Mouse (Mus musculus) urinary bladder, postnatal 10 days (tissue): ENCODE data around the gene Lrp5.
"Not testable (repeated sequence)": the region's sequence is repeated elsewhere in the genome, so short reads cannot be mapped to it uniquely, and the experiment has no call there.

ENCODE experiments used
- DNase-seq: peaks from one replicate; pipeline ENCODE4 v3.0.0; 2022; ENCODE audit warnings: low spot score

Gene Lrp5

DNA sequence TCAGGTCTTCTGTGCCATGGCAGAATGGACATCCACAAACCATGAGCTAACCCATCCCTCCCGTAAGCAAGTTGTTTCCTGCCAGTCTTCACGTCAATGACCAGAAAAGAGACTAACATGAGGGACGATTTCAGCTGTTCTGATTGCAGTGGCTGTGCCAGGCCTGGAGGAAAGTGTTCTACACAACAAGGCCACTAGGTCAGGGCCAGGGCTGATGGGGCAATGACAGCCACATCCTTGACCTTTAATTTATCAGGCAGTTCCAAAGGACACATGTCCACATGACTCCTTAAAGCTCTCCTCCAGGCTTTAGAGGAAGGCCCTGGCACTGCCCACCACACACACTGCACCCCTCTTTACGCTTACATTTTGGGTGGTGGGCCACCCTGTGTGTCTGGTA is 9.1 kb upstream of the Lrp5 start:
- DNase-seq: no peak

GRCm38 (mm10) chr19:3695006-3695405 is 8.6 kb upstream of the Lrp5 start:
- no peak for DNase-seq

DNA sequence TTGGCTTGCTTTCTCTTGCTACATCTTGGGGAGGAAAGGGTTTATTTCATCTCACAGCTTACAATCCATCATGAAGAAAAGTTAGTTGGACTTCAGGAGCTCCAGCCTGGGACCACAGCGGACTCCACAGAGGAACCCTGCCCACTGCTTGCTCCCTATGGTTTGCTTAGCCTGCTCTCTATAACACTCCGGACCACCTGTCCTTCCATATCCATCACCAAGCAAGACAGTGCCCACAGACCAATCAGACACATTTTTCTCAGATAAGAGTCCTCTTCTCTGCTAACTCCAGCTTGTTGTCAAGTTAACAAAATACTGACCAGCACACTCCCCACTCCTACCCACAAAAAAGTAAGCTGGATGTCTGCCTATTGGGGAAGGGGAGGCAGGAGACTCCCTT is 8.1 kb upstream of the Lrp5 start:
- DNase-seq: no peak

DNA sequence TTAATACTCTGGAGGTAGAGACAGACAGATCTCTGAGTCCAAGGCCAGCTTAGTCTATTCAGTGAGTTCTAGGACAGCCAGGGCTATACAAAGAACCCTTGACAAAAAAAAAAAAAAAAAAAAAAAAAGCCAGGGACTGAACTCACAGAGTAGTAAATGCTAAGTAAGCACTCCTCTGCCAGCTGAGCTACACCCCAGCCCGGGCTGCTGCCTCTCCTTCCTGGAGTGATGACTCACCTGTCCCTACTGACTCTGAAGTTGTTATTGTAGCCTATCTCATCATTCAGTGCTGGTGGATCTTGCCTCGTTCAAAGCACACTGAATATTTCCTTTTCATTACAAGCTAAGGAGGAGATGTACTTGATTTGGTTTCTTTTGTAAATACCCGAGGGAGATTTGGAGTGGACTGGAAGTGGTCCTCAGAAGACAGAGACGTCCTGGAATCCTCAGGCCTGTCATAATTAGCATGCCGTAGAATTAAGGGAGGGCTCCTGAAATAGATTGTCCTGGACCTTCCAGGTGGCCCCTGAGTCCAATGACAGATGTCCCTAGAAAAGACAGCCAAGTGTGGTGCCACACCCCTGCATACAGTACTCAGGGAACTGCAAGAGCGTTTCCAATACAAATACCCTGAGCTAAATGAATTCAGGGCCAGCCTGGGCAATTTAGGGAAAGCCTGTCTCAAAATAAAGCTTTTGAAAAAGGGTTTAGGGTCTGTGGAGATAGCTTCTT is 6.2 kb upstream of the Lrp5 start:
- no peak for DNase-seq

GRCm38 (mm10) chr19:3691337-3691736 is 5.0 kb upstream of the Lrp5 start:
- no peak for DNase-seq

DNA sequence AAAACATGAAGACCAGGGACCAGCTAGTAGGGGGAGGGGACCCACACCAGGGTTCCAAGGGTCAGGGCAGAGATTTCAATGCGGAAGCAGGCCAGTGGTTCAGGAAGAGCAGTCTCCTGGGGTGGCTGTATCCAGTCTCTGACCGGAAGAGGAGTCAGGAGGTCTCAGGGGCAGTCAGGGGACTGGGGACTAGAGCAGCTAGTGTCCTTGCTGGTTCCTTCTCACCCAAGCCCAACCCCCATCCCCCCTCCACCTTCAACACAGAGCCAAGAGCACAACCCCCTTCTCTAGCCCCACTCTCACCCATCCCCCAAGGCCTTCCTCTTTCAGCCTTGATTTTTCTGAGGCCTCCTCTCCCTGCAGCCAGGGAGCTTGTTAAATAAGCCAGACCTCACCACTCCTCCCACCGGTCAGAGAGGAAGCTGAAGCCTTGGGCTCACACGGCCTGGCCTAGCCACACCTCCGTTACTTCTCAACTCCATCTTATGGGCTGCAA is 1.4 kb upstream of the Lrp5 start:
- DNase-seq: no peak

- no peak for DNase-seq
Observed at GRCm38 (mm10) chr19:3685611-3686214, 651 bp downstream of the Lrp5 start.

DNA sequence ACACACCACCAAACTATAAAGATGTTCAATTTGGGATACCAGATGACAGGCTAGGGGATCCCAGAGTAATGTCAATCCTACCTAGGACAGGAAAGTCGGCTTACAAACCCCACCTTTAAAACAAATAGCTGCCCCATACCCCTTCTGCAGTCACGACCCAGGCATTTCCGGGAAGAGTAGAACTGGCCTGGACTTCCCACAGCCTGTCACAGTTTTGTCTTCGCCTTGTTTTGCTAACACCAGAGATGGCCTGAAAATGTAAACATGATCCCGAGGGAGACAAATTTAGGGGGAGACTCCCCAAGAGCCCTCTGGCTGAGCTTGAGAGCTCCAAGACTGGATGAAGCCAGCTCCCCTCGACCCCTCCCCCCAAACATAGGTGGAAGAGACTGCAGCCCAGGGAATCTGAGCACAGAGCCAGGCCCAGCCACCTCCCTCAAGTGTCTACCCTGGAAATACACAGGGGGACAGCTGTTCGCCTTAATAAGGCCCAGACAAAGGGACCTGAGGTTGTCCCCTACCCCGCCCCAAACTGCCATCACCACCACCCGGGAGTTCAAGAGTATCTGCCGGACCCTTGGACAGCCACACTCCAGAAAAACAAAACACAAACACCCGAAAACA is 1.3 kb downstream of the Lrp5 start:
- no peak for DNase-seq

- DNase-seq: no peak
Observed at GRCm38 (mm10) chr19:3684414-3684813, 1.9 kb downstream of the Lrp5 start.

- no peak for DNase-seq
Observed at GRCm38 (mm10) chr19:3681310-3681934, 4.9 kb downstream of the Lrp5 start.

GRCm38 (mm10) chr19:3680732-3681131 is 5.6 kb downstream of the Lrp5 start:
- no peak for DNase-seq

- no peak for DNase-seq
Observed at GRCm38 (mm10) chr19:3674122-3674855, 12.1 kb downstream of the Lrp5 start.

DNA sequence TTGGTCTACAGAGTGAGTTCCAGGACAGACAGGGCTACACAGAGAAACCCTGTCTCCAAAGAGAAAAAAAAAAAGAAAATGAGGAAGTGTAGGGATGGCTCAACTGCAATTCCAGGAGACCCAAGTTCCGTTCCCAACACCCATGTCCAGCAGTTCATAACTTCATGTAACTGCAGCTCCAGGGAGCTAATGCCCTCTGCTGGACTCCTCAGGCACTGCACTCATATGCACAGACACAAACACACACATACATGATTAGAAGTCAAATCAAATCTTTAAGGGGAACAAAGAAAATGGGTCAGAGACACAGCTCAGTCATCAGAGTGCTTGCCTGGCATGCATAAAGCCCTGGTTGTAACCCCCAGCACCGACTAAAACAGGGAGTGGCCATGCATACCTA is 13.2 kb downstream of the Lrp5 start:
- DNase-seq: no peak

- DNase-seq: no peak
Observed at GRCm38 (mm10) chr19:3669100-3669499, 17.3 kb downstream of the Lrp5 start.

GRCm38 (mm10) chr19:3668551-3668950 is 17.8 kb downstream of the Lrp5 start:
- no peak for DNase-seq

- DNase-seq: no peak
Observed at GRCm38 (mm10) chr19:3667979-3668378, 18.4 kb downstream of the Lrp5 start.

DNA sequence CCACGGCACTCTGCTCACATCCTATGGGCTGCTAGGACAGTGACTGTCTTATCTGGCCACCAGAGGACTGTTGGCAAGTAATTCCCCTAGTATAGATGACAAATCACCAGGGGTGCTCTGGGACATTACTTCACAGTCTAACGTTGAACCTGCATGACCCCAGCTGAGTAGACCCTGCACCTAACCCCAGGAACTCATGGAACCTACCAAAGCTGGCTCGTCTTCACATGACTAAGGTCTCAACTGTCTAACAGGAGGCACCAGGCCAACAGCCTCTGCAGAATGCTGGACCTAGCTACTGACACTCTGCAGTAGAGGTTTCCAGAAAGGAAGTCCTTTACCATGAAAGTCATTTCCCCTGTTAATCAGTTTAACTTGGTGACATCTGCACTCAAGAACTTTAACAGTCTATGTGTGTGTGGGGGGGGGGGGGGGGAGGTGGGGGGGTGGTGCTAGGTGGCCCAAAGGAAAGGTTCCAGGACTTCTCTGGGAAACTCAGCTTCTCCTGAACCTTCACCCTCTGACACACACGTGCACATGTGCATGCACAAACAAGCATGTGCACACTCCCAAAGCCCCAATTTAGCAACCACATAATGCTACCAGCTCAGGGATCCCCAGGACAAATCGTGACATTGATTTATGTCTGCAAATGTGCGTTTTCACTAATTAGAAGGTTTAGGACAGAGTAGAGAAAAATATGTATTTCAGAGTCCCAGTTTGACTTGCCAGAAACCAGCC is 19.0 kb downstream of the Lrp5 start:
- no peak for DNase-seq

GRCm38 (mm10) chr19:3666632-3667031 is 19.7 kb downstream of the Lrp5 start:
- no peak for DNase-seq

GRCm38 (mm10) chr19:3665510-3665909 is 20.9 kb downstream of the Lrp5 start:
- DNase-seq: no peak

DNA sequence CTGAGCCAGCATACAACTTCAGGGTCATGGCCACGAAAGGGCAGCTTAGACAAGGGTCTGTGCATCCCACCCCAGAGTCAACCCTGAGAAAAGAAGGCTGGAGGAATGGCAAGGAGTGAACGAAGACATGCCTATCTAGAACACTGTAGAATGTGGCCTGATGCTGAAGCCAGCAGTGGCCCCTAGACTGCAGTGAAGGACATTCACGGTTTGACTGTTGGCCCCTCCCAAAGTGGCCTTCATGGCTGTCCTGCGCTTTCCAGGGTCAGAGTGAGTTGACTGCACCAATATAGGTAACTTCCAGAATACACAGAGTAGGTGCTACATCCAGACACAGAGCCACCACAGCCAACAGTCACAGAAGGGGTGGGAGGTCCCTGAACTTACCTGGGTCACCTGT is 28.4 kb downstream of the Lrp5 start:
- DNase-seq: no peak

- not testable (repeated sequence) for DNase-seq
Observed at GRCm38 (mm10) chr19:3657065-3657464, 29.3 kb downstream of the Lrp5 start.
